8 mouse cellular contexts compared by ENCODE assay signal in the genomic region with DNA sequence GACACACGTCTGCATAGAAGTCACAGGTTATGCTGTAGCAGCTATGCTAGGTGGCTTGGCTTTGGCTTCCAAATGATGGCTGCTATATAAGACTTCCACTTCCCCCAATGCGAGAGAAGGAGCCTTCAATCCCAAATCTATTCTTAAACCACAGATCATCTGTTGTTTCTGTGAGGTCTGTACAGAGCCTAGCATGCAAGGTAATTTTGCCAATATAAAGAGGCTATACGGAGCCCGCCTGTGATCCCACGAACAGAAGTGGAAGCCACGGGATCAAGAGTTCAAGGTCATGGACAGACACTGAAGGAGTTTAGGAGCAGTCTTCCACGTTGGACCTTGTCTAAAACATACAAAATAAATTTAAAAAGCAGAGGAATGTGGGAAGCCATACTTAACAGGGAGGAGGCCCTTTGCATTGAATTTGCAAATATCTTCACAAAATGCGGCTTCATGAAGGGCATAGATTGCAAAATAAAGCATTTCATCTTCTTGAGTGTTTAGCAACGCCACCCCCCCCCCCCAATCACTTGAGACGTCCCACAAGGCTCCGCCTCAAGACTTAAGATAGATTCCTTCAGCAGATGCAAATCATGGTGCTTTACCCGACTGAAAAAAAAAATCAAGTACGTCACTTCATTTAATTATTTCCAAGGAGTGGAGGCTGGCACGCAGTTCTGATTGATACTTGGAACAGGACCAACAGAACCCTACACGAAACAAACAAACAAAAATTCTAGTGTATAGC. TPM values are rescaled to one million over a fixed set of nuclear protein-coding genes. Genes with fewer than 3 reads are reported as not detected.
DNase-seq lines count a peak whose midpoint lies in the region; ATAC-seq lines count a peak whose summit lies in the region.

No protein-coding gene starts in this region.

- WGBS in forebrain, embryonic 10.5 days: 39% methylated on average over 15 of the region's 15 CpGs
- 47% methylated on average over 15 of the region's 15 CpGs for WGBS in liver, embryonic 12.5 days (ENCODE audit: insufficient replicate concordance)

- H3K9ac ChIP-seq in liver, embryonic 12.5 days: peak overlapping the region; percentile 83

- peak overlapping the region; percentile 97 for H3K4me3 ChIP-seq in erythroblast, embryonic 14.5 days (replicated peaks)
- peak overlapping the region; percentile 77 for H3K4me3 ChIP-seq in forebrain, embryonic 10.5 days
- H3K4me3 ChIP-seq in liver, embryonic 12.5 days: peak overlapping the region; percentile 96

- peaks cover 30% of the 10 kb centered on the region for H3K27me3 ChIP-seq in erythroblast, embryonic 14.5 days (ENCODE audit: control insufficient read depth)
- H3K27me3 ChIP-seq in forebrain, embryonic 10.5 days (ENCODE audit: poor library complexity, severe bottlenecking): peaks cover 8% of the 10 kb centered on the region
- peaks cover 29% of the 10 kb centered on the region for H3K27me3 ChIP-seq in liver, embryonic 12.5 days (replicated peaks)

- peaks cover 23% of the 10 kb centered on the region for H3K4me1 ChIP-seq in erythroblast, embryonic 14.5 days (ENCODE audit: control insufficient read depth)
- peaks cover 42% of the 10 kb centered on the region for H3K4me1 ChIP-seq in forebrain, embryonic 10.5 days
- H3K4me1 ChIP-seq in liver, embryonic 12.5 days: peaks cover 31% of the 10 kb centered on the region

- no peak for ATAC-seq in erythroblast, adult 5-6 weeks (replicated peaks; ENCODE audit: low FRiP score, poor library complexity, severe bottlenecking)
- no peak for ATAC-seq in liver, embryonic 12.5 days

- H3K27ac ChIP-seq in forebrain, embryonic 10.5 days: peak overlapping the region; percentile 100
- no peak overlapping the region for H3K27ac ChIP-seq in liver, embryonic 12.5 days

- DNase-seq in 416B (ENCODE audit: low read depth): peak; percentile 39
- DNase-seq in forebrain, embryonic 10.5 days (ENCODE audit: extremely low spot score, low spot score): no peak
- DNase-seq in adrenal gland, adult 2 months: no peak
- no peak for DNase-seq in cerebellum, postnatal 36 days
- DNase-seq in layer of hippocampus, adult 11-12 months (ENCODE audit: low spot score): no peak

- peaks cover 21% of the 10 kb centered on the region for H3K36me3 ChIP-seq in erythroblast, embryonic 14.5 days (ENCODE audit: control insufficient read depth)
- H3K36me3 ChIP-seq in forebrain, embryonic 10.5 days (replicated peaks): peaks cover 22% of the 10 kb centered on the region
- H3K36me3 ChIP-seq in liver, embryonic 12.5 days: peaks cover 18% of the 10 kb centered on the region

- H3K9me3 ChIP-seq in erythroblast, embryonic 14.5 days (ENCODE audit: control insufficient read depth, low read length): peaks cover 7% of the 10 kb centered on the region
- H3K9me3 ChIP-seq in forebrain, embryonic 10.5 days: peaks cover 6% of the 10 kb centered on the region; the same call in 1 of the 2 replicates
- peaks cover 10% of the 10 kb centered on the region for H3K9me3 ChIP-seq in liver, embryonic 12.5 days (replicated peaks)

- H3K4me2 ChIP-seq in liver, embryonic 12.5 days: peak overlapping the region; percentile 98

RNA-seq across cellular contexts. Expression of gene Atp2a2, which starts 1.2 kb away (rescaled TPM):
- polyA plus RNA-seq in erythroblast, embryonic 14.5 days (2012): 1.3 and 1.4 TPM in 2 replicates
- total RNA-seq in erythroblast, adult 5-6 weeks (2015; ENCODE audit: low replicate concordance): 20.2 and 37.4 TPM in 2 replicates
- total RNA-seq in erythroblast, adult 5-6 weeks (2017; ENCODE audit: low replicate concordance): 38.8 and 71.8 TPM in 2 replicates
- polyA plus RNA-seq in forebrain, embryonic 10.5 days (2016; fragmentation: Nextera tagmentation; extraction: Ambion mirVana): 34.8 and 37.6 TPM in 2 replicates
- polyA plus RNA-seq in liver, embryonic 12.5 days (2016; fragmentation: Nextera tagmentation; extraction: Ambion mirVana): 44.2 and 45.7 TPM in 2 replicates
- total RNA-seq in adrenal gland, adult 2 months (2021): 100 to 1,000 TPM; 159 to 186 TPM
- 50.5 and 66.8 TPM in 2 replicates for polyA plus RNA-seq in adrenal gland, adult 2 months (2012; rRNA removed)

Comparison
In these comparisons a context has a peak if more than half of its experiments do, and no peak if none do; other contexts are left out.
1. RNA of gene Atp2a2, which starts 1.2 kb away (polyA plus RNA-seq): 50.5 to 66.8 TPM in adrenal gland, adult 2 months, 44.2 to 45.7 TPM in liver, embryonic 12.5 days and 34.8 to 37.6 TPM in forebrain, embryonic 10.5 days; 1.3 to 1.4 TPM in erythroblast, embryonic 14.5 days; every median in the first group is over 10 times any median in the second.
2. Peak in every context shown above with its lines, with median percentiles within 50 percentile points of each other: H3K4me3 ChIP-seq.